Mouse (Mus musculus) cortical plate, adult 2 months (tissue): ENCODE data around the gene Baiap2.

ENCODE experiments used
- CTCF ChIP-seq: fragments of 200-500 bp; IDR thresholded peaks from 2 replicates; pipeline ENCODE4 v1.5.1; 2011; ENCODE audit warnings: mild to moderate bottlenecking, control low read depth, low read length; ENCODE audit not compliant: insufficient read depth; ENCODE audit errors: extremely low read depth
- POLR2A ChIP-seq: fragments of 200-500 bp; IDR thresholded peaks from 2 replicates; pipeline ENCODE4 v1.6.1; 2011; ENCODE audit warnings: mild to moderate bottlenecking, low read length, control low read depth; ENCODE audit not compliant: insufficient read depth; ENCODE audit errors: extremely low read depth

DNA sequence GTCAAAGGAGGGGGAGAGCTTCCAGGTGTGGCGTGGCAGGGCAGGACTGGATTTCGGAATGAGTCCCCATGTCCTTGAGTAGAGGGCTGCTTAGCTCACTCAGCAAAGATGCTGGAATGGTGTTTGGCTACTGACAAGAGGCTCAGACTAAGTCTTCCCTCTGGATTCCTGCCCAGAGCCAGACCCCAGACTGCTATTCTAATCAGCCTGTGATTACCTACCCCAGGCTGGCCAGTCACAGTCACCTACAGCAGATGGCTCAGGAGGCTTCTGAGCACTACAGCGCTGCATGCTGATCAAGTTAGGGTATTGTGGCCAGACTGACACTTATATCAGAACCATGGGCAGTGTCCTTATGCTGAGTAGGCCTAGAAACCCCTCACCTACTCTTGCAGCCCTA is 39.7 kb downstream of the Baiap2 start:
- TF ChIP-seq CTCF (no peak), POLR2A (no peak)
